Mouse (Mus musculus) ES-CJ7 (cell line): ENCODE results near the gene Prrt1.

Experiments
- DNase-seq: peaks from one replicate; pipeline ENCODE4 v3.0.0; 2011; ENCODE audit warnings: low read depth, low spot score

Gene Prrt1

DNA sequence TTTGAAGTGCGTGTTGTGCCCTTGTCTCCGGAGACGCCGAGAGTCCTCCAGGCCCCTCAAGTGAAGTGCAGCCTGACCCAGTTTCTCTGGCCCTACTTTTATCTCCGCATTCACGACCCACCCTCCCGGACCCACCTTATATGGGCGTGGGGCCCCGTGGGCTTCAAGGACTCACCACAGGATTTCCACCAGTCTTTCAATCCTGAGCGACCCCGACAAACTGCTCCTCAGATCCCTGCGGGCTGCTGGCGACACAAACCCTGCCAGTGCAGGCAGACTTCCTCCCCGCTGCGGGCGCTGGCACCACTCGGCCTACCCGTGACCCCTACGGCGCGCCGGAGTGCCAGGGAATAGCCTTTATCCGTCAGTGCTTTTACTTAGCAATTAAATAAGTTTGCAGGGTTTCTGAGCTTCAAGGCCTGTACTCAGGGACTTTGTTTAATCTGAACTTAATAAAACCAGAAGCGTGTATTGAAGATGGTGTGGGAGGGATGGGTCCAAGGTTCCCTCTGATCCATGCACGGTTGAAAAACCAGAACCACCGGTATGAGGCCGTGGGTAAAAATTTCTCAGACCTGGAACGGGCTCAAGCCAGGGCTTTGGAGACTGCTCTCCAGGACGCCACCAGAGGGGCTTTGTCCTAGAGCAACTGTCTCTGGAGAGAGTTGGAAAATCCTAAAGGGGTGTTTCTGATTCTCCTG, 1.2 kb upstream of the Prrt1 start, which contains the start of gene Ppt2:
Gene Ppt2 (minus strand): TSS at position 568 of the 701 bp plus-strand sequence.
- DNase-seq = no peak

DNA sequence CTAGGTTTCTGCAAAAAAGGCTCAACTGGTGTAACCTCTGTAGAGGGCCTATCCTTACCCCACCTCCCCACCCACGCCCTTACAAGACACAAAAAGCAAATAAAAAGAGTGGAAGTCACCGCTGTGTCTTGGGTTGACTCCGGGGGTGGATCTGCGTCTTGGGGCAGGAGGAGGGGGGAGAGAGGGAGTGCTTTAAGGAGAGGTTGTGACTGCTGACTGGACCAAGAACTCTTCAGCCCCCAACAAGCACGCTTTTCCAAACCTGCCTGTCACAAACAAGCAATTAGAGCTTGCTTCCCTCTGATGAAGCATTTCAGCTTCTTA, 727 bp upstream of the Prrt1 start:
- DNase-seq = no peak

DNA sequence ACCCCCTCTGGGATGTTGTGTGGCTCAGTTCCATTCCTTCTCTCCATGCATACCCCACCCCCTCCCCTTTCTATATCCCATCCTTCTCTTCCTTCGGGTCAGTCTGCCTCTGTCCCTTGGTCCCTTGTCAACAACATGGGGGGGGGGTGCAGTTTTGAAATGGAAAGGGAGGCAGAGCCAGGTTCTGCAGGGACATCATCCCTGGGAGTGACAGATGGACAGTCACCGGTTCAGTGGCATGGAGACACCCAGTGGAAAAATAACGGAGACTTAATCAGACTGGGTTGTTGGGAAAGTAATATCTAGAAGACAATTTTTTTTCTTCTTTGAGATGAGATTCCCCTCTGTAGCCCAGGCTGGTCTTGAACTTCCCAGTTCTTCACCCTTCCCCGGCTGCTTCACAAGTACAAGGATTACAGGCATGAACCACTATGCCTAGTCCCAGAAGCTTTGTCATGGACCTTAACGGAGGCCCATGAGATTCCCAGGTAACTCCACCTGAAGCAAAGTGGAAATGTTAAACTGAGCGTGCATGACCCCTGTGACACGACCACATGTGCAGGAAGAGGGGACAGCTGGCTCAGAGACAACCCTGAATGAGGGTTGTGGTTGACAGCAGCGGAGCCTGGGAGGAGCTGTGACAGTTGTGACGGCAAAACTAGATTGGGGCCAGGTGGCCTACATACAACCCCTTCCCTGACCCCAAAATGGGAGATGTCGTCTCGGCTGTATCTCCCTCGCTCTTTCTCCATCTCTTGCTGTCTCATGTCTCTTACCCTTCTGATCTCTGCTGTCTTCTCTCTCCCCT, 667 bp downstream of the Prrt1 start:
- no peak for DNase-seq

DNA sequence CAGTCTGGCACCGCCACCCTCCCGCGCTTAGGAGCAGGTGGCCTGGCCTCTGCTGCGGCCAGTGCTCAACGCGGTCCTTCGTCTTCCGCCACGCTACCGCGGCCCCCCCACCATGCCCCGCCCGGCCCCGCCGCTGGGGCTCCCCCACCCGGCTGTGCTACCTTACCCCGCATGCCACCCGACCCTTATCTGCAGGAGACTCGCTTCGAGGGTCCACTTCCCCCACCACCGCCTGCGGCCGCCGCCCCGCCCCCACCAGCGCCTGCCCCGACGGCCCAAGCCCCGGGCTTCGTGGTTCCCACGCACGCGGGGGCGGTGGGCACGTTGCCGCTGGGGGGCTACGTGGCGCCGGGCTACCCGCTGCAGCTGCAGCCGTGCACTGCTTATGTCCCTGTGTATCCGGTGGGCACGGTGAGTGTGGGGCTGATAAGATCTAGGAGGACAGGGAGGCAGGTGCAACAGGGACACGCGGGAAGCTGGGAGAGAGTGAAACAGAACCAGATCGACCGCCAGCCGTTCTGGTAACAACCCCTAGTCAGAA, 1.5 kb downstream of the Prrt1 start:
- no peak for DNase-seq

DNA sequence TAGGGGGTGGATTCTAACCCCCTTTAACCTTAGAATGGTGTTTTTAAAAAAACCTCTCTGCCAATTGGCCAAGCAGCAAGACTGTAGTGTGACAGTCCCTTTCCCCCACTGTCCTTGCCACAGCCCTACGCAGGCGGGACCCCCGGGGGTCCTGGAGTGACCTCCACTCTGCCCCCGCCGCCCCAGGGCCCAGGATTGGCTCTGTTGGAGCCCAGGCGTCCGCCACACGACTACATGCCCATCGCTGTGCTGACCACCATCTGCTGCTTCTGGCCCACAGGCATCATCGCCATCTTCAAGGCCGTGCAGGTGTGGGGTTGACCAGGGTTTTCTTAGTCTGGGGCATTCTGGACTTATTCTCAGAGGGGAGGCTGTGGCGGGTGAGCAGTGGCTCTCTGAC, 2.3 kb downstream of the Prrt1 start:
- DNase-seq = no peak

DNA sequence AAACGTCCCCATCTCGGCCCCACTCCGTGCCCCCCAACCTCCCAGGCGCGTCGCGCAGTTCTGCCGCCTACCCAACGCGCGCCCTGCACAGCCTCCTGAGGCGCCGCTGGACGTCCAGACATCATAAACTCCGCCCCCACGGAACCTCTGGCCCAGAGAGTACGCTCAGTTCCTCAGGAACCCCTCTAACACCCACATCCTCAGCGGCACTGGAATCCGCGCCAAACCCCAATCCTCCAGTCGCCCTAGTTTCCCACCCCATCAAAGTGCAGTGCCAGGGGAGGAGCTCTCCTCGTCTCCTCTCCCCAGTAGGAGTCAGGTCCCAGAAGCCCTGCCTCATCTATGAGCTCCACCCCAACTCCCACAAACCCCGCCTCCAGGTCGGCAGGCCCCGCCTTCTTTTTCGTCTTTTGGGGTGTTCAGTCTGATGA, 2.9 kb downstream of the Prrt1 start:
- DNase-seq = peak; percentile 87

DNA sequence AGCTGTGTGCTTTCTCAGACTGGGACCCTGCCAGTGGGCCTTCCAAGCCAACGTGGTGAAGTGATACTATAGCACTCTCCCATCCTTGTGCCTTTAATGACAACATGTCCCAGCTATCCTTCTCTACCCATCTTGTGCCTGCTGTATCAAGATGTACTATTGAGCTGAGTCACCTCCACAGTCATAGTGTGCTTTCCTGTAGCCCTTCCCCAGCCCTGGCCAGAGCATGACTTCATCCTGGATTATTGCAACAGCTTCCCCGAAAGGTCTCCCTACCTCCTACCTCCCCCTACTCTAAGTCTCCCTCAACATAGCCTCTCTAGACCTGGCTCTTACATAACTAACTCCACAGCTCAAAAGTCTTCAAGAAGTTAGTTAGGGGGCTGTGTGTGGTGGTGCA, 6.3 kb downstream of the Prrt1 start:
- DNase-seq = no peak

DNA sequence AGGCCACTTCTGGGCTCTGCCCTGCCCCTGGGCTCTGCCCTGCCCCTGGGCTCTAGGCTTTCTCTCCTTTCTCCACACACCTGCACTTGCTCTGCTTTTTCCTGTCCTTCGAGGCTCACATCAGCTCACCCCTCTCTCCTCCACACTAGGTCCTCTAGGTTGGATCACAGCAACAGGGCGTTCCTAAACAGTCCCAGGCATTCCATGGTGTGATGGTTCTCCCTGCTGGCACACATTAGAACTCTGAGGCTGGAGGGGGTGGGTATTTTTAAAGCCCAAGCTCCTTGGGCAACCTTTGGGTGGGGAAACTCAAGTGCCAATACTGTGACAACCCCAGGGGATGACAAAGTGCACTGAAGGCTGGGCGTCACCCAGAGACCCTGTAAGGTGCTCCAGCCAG, 8.1 kb downstream of the Prrt1 start:
- no peak for DNase-seq

DNA sequence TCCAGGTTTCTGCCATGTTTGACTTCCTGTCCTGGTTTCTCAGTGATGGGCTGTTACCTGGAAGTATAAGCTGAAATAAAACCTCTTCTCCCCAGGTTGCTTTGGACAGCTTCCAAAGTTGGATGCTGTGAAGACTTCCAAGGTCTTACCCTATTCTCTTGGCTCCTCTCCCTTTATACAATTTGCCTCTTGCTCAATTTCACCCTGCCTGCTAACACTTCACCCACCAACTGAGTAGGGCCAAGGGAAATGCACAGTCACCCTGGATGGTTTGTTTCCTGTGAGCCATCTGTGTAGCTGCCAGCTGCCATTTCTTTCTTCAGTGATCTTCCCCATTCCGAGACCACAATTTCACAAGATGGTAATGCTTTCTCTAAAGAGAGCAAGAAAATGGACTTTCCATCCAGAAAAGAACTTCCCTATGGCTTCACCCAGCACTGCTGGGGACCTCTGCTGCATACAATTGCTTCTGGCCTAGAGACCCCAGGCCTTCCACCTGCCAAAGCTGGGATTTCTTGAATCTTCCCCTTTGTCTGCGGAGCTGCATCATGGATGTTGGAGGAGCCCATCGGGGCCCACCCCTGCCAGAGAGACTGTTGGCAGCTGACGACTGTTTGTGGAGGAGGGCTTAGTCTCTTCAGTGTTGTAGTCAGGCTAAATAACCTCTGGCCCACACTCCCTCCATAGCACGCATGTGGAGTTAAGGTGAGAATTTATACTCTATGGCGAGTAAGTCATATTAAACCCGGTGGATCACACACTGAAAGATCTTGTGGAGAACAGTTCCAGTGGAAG, 10.3 kb downstream of the Prrt1 start:
- no peak for DNase-seq

DNA sequence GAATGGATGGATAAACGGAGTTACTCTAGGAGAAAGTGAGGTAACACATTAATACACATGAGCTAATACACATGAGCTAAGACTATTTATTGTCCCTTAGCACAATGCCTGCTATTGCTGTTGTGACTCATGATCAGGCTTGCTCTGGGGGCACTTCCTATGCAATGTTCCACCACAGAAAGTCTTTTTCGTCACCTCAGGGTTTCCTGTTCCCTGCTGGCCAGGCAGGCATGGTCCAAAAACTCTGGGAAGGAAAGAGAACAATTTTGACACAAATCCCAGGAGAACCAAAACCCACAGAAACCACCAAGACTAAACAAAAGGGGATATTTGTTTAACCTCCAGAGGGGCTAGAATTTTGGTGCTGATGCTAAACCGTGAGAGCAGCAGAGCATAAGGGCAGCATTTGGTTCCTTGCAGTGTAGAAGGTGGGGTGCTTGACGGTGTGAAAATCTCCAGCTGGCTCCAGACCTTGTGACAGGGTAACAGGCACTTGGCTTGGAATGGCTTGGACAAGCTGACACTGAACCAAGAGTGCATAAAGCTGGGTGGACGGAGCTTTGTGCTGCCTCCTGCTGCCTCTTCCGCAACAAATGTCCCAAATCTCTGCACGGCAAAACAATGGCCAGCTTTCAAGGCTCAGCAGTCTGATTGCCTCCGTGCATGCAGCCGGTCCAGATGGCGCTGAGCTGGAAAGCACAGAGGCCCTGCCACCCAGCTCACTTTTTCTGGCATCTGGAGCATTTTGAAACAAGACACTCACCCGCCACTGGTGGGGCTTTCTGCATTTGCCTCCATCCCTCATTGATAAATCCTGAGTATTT, 11.7 kb downstream of the Prrt1 start:
- DNase-seq = no peak

DNA sequence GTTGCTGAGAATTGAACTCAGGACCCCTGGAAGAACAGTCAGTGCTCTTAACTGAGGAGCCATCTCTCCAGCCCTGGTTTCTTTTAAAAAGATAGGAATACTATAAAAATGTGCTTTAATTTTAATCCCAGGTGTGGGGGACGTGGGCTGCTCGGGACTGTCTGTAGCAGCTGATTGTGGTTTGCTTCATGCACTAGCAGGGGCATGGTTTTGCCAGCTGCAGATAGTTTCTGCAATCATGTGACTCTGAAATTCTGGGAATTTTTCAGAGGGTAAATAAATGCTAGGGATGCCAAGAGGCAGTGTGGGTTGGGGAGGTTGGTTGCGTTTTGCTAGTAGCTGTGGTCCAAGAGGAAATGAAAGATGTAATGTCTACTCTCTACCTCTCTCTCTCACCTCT, 12.6 kb downstream of the Prrt1 start:
- no peak for DNase-seq

DNA sequence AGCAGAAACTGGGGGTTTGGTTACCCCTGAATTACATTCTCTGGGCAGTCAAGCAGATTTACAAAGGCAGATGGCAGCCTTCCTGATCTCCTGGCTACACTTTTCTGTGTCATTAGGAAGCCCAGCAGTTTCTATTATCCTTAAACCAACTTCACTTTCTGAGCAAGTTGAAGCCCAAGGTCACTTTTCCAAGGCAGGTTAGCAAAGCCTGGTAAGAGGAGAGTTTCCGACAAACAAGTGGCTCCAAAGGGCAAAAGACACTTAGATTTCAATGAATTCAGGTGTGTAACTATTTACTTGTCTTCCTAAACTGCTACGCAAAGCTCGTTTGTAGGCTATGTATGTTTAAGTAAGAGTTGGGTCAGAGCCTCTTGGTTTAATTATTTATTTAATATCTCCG, 14.0 kb downstream of the Prrt1 start:
- no peak for DNase-seq

DNA sequence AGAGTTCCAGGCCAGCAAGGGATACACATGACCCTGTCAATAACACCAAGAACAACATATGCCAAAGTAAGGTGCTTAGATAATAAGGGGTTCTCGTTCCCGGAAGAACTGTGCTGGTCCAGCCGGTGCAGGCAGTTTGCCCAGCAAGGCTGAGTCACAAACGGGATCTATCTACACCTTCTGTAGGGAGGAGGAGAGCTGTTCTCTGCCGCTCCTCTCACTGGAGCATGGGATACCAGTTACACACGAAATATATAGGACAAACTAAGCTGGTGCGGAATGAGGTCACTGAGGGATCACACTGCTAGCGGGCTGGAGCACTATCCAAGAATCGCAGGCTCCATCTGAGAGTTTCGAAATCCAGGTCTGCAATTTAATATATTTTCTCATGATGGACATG, 14.6 kb downstream of the Prrt1 start:
- no peak for DNase-seq

DNA sequence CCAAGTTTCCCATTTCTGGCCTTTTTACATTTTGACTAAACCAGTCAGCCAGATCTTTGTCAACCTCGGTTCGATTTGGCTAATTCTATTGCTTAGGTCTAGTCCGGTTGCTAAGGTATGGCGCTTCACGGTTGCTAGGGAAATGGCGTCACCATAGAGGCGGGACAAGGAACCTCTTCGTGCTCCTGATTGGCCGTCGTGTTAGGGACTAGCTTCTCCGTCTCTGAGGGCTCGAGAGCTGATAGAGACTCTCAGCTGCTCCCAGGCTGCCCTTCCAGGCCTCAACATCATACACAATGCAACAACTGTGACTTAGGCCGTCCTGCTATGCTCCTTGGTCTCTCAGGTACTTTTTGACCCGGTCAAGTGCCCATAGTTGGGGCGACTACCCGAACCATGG, 15.3 kb downstream of the Prrt1 start, which contains the start of gene Fkbpl:
Gene Fkbpl (plus strand): TSS at position 157 of the 400 bp plus-strand sequence.
- DNase-seq = peak; percentile 98

DNA sequence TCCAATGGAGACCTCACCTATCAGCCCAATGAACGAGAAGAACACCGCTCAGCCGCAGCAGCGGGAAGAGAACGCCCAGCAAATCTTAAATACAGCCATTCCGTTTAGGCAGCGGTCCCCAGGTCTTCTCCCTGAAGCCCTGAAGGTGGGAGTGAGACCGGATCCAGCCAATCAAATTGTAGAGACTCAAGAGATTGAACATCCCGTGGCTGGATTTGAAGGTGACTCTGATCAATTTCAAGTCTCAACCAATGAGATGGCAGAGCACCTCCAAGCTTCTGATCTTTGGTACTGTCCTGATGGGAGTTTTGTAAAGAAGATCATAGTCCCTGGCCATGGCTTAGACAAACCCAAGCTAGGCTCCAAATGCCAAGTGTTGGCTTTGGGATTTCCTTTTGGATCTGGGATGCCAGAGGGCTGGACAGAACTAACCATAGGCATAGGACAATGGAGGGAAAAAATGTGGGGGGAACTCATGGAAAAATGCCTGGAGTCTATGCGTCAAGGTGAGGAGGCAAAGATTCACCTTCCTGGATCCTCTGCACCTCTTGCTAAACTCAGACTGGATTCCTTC, 16.0 kb downstream of the Prrt1 start:
- DNase-seq = peak; percentile 84

DNA sequence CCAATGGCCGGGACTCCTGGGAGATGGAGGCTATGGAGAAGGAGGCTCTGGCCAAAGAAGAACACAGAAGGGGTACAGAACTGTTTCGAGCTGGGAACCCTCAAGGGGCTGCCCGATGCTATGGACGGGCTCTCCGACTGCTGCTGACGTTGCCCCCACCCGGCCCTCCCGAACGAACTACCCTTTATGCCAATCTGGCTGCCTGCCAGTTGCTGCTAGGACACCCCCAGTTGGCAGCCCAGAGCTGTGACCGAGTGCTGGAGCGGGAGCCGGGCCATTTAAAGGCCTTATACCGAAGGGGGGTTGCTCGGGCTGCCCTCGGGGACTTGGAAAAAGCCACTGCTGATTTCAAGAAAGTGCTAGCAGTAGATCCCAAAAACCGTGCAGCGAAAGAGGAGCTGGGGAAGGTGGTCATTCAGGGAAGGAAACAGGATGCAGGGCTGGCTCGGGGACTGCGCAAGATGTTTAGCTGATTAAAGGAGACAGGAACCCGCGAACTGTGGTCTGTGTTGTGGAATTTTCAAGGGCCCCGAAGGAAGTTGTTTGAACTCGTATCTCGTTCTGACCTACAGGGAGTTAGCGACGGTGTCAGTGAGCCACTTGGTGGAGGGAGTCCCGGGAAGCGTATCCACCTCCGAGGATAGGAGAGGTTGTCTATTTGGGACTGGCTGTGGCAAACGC, 16.6 kb downstream of the Prrt1 start:
- DNase-seq = no peak

DNA sequence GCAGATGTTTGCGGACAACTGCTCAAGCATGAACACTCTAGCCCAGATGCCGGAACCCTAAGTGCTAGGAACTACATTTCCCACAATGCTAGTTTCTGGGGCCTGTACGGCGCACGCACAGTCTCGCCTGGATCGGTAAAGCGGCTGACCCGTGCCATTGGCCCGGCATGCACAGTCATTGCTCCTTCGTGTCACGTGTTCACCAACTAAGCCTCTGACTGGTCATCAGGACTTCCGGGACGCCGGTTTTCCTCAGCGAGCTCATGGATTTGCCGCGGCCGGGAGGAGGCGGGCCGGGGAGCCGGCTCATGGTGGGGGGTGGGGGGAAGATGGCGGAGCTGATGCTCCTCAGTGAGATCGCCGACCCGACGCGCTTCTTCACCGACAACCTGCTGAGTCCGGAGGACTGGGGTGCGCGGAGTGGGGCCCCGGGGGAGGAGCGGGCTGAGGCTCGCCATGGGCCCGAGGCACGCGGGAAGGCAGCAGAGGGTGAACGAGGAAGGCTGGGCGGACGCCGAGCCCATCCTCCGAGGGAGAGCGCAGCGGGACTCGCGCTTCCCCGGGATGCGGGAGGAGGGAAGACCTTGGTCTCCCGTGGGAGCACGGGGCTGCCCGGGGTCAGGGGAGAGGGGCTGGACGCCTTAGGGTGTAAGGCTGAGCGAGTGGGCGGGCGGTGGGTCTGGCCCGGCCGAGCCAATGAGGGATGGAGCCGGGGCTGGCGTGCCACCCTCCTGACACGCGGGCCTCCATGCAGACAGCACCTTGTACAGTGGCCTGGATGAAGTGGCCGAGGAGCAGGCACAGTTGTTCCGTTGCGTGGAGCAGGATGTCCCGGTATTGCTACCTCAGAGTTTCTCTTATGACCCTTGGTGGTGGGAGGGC, 17.8 kb downstream of the Prrt1 start, which contains the start of gene Atf6b:
Gene Atf6b (plus strand): TSS at position 241 of the 882 bp plus-strand sequence.
- peak; percentile 99 for DNase-seq

DNA sequence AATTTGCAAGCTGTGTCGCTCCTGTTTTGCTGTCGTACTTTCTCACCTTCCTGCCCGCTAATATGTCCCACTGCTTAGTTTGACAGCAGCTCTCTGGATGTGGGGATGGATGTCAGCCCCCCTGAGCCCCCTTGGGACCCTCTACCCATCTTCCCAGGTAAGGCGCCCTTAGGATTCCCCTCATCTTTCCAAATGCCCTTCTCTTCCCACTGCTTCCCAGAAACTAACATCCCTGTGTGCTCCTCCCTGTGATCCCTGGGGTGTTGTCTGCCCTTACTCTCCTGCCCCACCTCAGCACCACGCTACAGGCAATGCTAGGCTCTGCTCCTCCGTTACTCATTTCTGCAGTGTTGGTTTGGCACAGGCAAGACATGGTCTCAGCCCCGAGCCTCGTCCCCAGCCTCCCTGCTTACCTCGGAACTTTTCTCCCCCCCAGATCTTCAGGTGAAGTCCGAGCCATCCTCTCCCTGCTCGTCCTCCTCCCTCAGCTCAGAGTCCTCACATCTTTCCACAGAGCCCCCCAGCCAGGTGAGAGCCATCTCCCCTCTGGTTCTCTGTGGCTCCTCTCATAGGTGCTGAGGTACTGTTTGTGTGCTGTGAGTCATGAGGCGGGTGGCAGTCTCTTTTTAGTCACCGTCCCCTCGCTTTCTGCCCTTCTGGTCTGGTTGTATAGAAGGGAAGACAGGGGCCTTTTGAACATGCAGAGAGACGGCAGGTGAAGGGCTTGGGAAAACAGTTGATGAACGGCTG, 19.0 kb downstream of the Prrt1 start:
- no peak for DNase-seq
